Mouse (Mus musculus): Measurements from ENCODE around the gene Dop1a.

Dop1a gene

DNA sequence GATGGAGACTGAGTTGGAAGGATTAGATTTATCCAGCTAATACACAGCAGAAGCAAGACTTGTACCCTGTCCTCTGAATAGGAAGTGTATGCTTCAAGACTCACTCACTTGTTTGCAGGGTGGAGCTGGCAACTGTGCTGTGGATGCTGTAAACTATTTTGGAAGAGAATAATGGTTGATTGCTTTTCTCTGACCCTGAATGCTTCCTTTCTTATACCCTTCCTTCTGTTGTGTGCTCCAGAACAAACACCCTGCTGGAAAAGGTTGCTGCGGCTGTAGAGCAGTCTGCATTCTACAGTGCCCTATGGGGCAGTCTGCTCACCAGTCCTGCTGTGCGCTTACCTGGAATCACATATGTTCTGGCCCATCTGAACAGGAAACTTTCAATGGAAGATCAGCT lies 24.8 kb downstream of the Dop1a start:
- in situ Hi-C loops (cut with MboI, MseI): no loop called here

DNA sequence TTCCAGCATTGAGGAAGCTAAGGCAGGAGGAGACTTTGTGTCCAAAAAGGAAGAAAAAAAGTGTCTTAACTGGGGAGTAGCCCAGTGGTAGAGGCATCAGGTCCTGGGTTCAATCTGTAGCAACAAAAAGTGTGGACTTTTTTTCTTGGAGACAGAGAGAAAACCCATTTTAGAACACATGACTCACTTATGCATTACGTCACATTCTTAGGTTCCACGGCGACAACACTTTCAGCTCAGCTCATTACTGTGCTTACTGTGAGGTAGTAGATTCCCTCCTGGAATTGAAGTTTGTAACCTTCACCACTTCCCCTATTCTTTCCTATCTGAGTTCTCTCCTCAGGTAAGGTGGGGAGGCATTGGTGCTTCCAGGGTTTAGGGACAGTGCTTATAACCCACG lies 29.3 kb downstream of the Dop1a start:
- in situ Hi-C loops (cut with MboI, MseI): no loop called here

DNA sequence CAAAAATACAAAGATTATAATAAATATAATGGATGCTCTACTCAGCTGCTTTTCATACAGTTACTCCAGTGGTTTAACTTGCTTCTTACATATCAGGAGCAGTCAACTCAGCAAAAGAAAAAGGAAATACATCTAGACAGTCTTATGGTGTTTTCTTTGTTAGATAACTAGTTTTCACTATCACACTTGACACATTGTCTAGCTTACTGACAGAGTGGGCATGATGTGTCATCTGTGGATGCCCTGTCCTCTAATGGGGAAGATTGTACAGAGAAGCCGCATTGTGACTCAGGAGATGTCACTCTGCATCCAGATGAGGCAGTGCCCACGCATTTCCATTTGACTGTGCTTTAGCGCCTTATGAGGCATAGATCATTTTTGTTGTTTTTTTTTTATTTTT lies 32.1 kb downstream of the Dop1a start:
- in situ Hi-C loops (cut with MboI, MseI): no loop called here

DNA sequence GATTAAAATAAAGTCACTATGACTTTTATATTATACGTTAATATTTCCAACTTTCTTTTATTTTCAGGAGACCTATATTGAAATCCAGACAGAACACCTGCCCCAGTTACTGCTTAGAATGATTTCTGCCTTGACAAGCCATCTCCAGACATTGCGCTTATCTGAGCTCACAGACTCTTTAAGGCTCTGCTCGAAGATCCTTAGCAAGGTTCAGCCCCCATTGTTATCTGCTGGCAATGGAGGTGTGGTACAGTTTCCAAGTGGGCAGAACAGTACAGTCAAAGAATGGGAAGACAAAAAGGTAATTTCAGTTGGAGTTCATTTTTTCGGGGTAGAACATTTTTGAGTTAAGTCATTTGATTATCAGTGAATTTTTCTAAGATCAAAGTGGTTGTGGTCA lies 40.5 kb downstream of the Dop1a start:
- in situ Hi-C loops (cut with MboI, MseI): no loop called here

- in situ Hi-C loops (cut with MboI, MseI): no loop called here
Observed at GRCm38 (mm10) chr9:86513733-86514132, 46.8 kb downstream of the Dop1a start.

- in situ Hi-C loops (cut with MboI, MseI): no loop called here
Observed at GRCm38 (mm10) chr9:86514390-86514789, 47.4 kb downstream of the Dop1a start.

GRCm38 (mm10) chr9:86514798-86515197 lies 47.8 kb downstream of the Dop1a start:
- in situ Hi-C loops (cut with MboI, MseI): no loop called here

GRCm38 (mm10) chr9:86522335-86522734 lies 55.4 kb downstream of the Dop1a start:
- in situ Hi-C loops (cut with MboI, MseI): no loop called here

DNA sequence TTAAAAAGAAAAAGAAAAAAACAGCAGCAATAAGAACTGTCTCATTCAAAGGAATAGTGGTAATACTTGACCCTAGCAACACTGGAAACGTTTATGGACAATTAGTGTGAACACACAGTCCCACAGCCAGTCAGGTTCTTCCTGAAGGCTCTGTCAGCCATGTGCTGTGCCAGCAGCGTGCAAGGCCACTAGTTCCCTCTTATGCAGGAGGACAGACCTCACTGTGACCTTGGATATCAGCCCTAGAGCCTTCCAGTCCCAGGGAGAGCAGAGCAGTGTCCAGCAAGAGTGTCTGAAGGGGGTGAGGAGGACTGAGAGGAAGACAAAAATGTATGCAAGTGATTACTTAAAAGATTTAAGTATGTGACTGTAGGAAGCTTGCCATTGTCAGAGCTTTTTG lies 58.6 kb downstream of the Dop1a start:
- in situ Hi-C loops (cut with MboI, MseI): no loop called here

GRCm38 (mm10) chr9:86534071-86534470 lies 67.1 kb downstream of the Dop1a start:
- in situ Hi-C loops (cut with MboI, MseI): no loop called here

DNA sequence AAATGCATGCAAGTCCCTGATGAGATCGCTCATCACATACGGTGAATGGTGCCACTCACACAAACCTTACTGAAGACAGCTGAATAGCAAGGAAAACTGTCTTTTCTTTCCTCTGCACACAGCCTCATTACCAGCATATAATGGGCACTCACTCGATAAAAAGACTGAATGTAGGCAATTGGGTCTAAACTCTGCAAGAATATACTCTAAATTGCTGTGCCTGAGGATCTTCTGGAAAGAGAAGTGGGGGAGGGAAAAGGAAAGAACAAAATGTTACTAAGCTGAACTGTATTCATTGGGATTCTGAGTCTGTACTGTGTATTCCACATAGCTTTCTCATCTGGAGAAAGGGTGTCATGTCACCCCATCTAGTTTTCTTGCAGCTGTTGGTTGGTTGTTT lies 76.5 kb downstream of the Dop1a start:
- in situ Hi-C loops (cut with MboI, MseI): no loop called here

- in situ Hi-C loops (cut with MboI, MseI): no loop called here
Observed at GRCm38 (mm10) chr9:86544559-86544958, 77.6 kb downstream of the Dop1a start.

DNA sequence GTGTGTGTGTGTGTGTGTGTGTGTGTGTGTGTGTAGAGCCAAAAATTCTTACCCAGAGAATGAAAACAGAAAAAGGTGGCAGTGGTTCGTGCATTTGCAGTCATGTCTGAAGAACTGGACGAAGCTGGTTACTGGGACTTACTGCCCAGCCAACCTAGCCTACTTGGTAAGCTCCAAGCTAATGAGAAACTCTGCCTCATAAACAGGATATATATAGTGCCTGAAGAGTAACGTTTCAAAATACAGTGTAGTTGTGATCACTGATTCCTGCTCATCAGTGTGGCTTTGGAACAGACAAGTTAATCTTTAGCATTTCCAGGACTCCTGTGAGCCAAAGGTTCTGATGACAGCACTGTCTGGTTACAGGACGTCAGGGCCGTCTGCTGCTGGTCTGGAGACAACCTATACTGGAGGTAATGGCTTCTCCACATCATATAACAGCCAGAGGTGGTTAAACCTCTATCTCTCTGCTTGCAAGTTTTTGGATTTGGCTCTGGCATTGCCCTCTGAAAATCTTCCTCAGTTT lies 82.7 kb downstream of the Dop1a start:
- in situ Hi-C loops (cut with MboI, MseI): no loop called here

DNA sequence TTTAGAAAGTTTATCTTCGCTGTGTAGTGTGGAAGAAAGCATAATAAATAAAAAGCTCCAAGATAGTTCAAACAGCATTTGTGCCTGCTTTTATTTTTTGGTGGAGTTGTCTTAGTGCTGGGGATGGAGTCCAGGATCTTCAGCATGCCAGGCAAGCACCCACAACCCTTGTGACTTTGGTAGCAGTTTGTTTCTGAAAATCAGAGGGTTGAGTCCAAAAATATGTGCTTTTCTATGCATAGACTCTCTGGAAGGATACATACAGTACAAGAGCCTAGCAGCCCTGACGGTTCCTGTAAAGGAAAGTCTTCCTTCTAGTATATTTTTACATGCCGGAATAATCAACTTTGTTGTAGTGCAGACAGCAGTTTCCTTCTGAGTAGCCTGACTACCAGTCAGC lies 83.8 kb downstream of the Dop1a start:
- in situ Hi-C loops (cut with MboI, MseI): no loop called here

DNA sequence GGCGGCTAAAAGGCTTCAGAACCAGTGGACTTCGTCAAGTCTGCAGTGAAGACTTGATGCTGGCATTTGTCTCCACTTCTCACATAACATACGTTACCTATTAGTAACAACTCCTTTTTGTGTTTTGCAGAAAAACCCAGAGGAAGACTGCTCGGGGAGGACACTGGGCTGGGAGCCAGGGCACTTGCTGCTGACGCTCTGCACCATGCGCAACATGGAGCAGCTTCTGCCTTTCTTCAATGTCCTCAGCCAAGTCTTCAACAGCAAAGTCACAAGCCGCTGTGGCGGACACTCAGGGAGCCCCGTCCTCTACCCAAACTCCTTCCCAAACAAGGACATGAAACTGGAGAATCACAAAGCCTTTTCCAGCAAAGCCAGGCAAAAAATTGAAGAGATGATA lies 86.9 kb downstream of the Dop1a start:
- in situ Hi-C loops (cut with MboI, MseI): no loop called here

- in situ Hi-C loops (cut with MboI, MseI): no loop called here
Observed at GRCm38 (mm10) chr9:86554641-86555040, 87.7 kb downstream of the Dop1a start.

GRCm38 (mm10) chr9:86560543-86560942 lies 93.6 kb downstream of the Dop1a start:
- in situ Hi-C loops (cut with MboI, MseI): loop anchor here in 1 of 2 experiments (10.0 kb wide), 1 partner anchor 186 kb away; no protein-coding TSS in a partner anchor

GRCm38 (mm10) chr9:86569314-86569910 lies 102.5 kb downstream of the Dop1a start:
- in situ Hi-C loops (cut with MboI, MseI): loop anchor here in 1 of 2 experiments (5.0 to 10.0 kb wide), 2 partner anchors 87 to 195 kb away; no protein-coding TSS in a partner anchor

DNA sequence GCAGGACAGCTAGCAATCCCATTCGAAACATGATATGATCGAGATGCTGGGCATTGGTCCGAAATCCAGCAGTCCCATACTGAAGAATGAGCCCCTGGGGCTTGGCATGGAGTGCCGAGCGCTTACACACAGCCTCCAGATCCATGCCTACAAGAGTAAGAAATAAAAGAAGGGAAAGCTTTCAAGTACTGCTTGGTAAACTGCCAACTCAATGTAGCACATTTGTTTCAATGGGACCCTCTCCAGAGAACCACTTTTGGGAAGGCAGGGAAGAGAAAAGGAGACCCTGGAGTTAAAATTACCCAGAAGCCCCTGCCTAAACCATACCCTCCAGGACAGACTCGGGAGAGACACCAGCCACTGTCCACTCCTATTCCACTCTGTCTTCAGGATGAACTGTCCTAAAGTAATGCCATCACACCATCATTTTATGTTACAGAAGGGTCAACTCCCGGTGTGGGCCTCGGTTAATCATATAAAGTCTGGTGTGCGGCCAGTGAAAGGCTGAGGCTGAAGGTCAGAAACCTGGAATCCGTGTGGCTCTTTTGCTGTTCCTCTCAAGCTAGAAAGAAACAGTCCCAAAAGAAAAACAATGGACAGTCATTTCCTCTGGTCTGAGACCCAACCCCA lies 103.4 kb downstream of the Dop1a start:
- in situ Hi-C loops (cut with MboI, MseI): loop anchor here (5.0 to 10.0 kb wide), 3 partner anchors 103 to 826 kb away; partner anchors contain the start of genes Dop1a (in 2 of the 2), Ibtk (in 1 of the 2) and Ube2cbp (in 1 of the 2)

- in situ Hi-C loops (cut with MboI, MseI): loop anchor here (5.0 to 10.0 kb wide), 3 partner anchors 104 to 826 kb away; partner anchors contain the start of genes Dop1a (in 2 of the 2), Ibtk (in 1 of the 2) and Ube2cbp (in 1 of the 2)
Observed at GRCm38 (mm10) chr9:86570946-86571345, 104.0 kb downstream of the Dop1a start.

DNA sequence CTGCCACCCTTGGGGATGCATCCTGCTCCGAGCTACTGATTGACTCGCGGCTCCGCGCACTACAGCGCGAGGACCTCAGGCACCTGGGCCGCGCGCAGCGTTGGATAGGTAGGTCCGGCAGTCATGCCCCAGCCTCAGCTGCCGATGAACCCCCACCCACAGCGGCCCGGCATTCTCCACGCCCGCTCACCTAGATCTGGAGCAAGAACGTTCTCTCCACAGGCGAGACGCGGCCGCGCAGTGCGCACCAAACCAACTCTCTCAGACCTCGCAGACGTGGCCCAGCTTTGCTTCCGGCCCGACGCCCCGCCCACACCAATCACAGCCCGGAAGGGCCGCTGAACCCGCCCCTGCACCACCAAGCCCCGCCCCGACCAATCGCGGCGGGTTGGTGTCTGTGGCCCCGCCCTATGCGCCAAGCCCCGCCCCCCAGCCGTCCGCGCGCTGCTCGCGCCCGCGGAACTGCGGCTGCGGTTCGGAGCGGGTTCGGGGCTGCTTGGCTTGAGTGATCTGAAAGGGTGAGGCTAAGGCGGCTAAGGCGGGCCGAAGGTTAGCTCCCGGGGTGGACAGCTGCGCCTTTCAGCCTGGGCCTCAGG lies 104.7 kb downstream of the Dop1a start, which contains the start of the genes Pgm3 and Rwdd2a:
Pgm3 (minus strand) TSS at position 303 of the 596 bp plus-strand sequence.
Rwdd2a (plus strand) TSS at position 452 of the 596 bp plus-strand sequence.
- in situ Hi-C loops (cut with MboI, MseI): loop anchor here (5.0 to 10.0 kb wide), 3 partner anchors 104 to 827 kb away; partner anchors contain the start of genes Dop1a (in 2 of the 2), Ibtk (in 1 of the 2) and Ube2cbp (in 1 of the 2)

GRCm38 (mm10) chr9:86572196-86572595 lies 105.2 kb downstream of the Dop1a start:
- in situ Hi-C loops (cut with MboI, MseI): loop anchor here (5.0 to 10.0 kb wide), 3 partner anchors 105 to 827 kb away; partner anchors contain the start of genes Dop1a (in 2 of the 2), Ibtk (in 1 of the 2) and Ube2cbp (in 1 of the 2)

All from T-helper 17 cell (primary cell).